Mouse (Mus musculus) urinary bladder, adult 2 months (tissue): ENCODE results near the gene Secisbp2. TPM values are rescaled to one million over a fixed set of nuclear protein-coding genes. Genes with fewer than 3 reads are reported as not detected.
"Not testable (repeated sequence)": the region's sequence is repeated elsewhere in the genome, so short reads cannot be mapped to it uniquely, and the experiment has no call there.

ENCODE experiments used
- DNase-seq: peaks from one replicate; pipeline ENCODE4 v3.0.0; 2022; ENCODE audit warnings: low spot score
- polyA plus RNA-seq: library from polyadenylated mRNA; depleted of rRNA; stranded (reverse); fragments of >200 nt; gene quantifications from 2 replicates; pipeline ENCODE4 v1.2.3, GENCODE M21; 2012; rRNA removed

The Secisbp2 gene
- 20.9 and 26.0 TPM in 2 replicates for polyA plus RNA-seq

- DNase-seq, result peak; percentile 96
Observed at GRCm38 (mm10) chr13:51651408-51652064, at the start of gene Secisbp2. Gene Secisbp2, plus strand, starts transcription at chr13:51651697.

GRCm38 (mm10) chr13:51602764-51603163, 48.7 kb upstream of the Secisbp2 start:
- DNase-seq, result no peak

DNA sequence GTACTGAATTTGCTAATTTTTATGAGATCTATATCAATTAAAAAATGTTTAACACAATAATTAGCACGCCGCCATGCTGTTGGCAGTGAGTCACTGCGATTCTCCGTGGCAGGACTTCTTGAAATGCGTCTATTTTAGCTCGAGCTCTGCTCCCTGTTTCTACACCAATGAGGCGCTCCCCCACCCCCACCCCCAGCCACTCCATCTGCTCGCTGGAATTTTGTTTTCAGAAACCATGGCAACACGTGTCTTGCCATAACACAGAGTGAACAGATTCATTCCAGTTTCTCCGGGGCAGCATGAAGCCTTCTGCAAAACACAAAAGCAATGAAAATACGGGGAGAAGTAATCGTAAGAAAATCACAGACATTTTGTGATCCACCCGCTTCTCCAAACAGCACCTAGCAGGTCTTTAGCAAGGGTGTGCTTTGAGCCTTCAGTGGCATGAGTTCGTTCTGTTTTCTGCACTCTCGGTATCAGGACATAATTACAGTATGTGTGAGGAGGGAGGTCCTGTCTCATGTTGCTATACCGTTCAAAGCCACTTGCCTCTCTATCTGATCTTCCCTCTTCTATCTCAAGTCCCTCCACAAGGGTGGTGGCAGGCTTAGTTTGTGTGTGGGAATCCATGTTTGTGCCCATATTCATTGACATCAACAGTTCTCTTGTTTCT, 48.1 kb upstream of the Secisbp2 start:
- DNase-seq, result no peak

- no peak for DNase-seq
Observed at GRCm38 (mm10) chr13:51603894-51604244, 47.6 kb upstream of the Secisbp2 start.

GRCm38 (mm10) chr13:51609231-51609630, 42.3 kb upstream of the Secisbp2 start:
- no peak for DNase-seq

GRCm38 (mm10) chr13:51611060-51611459, 40.4 kb upstream of the Secisbp2 start:
- no peak for DNase-seq

DNA sequence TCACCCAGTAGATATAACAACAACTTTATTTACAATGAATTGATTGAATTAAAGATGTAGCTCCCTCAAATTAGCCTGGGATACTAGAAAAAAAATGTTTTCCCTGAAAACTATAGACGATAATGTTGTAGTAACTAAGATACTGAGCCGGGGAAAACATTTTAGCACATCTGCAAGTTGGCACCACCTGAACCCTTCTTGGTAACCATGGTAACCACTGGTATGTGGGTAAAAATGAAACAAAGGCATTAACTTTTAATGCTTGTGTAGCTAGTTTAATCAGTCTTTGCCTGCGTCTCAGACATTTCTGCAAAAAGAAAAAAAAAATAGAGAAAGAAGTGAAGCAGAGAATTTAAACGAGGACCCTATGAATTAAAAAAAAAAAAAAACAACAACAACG, 40.0 kb upstream of the Secisbp2 start:
- no peak for DNase-seq

DNA sequence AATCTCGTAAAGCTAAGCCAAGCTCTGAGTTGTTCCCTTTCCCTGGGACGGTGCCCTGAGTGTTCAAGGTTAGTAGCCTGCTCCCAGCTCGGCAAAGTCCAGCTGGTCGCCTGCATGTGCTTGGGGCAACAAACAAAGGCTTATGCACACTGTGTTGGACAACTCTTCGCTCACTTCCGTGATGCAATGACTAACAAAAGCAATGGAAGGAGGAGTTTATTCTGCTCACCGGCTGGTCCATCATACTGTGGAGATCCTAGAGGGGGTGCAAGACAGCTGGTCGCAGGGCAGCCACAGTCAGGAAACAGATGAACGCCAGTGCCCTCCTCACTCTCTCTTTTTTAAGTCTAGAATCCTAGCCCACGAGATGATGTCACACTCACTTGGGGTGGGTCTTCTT, 35.7 kb upstream of the Secisbp2 start:
- no peak for DNase-seq

- DNase-seq, result no peak
Observed at GRCm38 (mm10) chr13:51616417-51617044, 35.0 kb upstream of the Secisbp2 start.

- no peak for DNase-seq
Observed at GRCm38 (mm10) chr13:51617306-51617705, 34.2 kb upstream of the Secisbp2 start.

DNA sequence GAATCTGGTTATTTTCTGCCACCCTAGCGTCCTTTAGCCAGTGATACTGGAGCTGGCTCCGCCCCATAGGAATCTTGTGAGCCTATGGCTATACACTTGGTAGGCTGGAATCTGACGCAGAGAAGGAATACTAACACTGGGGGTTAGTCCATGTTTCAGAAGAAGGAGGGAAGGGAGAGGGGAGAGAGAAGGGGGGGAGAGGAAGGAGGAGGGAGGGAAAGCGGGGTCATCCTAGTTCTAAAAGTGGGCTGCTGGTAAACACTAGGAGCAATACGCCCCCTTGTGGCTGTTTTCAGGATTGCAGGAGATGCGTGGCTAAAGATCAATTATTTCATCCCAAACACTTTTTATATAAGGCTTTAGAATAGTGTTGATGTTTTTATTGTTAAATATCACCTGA, 33.6 kb upstream of the Secisbp2 start:
- DNase-seq, result no peak

- no peak for DNase-seq
Observed at GRCm38 (mm10) chr13:51618602-51619001, 32.9 kb upstream of the Secisbp2 start.

DNA sequence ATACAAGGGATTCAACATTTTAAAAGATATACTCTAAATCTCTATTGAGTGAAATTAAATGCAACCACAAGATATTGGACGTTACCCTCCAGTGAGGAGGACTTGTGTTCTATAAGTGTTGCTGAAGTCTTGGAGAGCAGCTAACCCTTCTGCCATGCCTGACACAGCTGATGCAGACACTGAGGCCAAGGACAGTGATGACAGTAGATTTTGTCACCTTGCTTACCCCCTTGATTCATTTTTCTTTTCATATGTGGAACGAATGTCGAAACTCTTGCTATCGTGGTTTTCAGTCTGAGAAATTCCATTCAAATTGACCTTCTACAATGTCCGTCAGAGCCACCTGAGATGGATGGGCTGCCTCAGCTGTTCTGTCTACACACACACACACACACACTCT, 28.9 kb upstream of the Secisbp2 start:
- no peak for DNase-seq

GRCm38 (mm10) chr13:51623678-51624077, 27.8 kb upstream of the Secisbp2 start:
- no peak for DNase-seq

DNA sequence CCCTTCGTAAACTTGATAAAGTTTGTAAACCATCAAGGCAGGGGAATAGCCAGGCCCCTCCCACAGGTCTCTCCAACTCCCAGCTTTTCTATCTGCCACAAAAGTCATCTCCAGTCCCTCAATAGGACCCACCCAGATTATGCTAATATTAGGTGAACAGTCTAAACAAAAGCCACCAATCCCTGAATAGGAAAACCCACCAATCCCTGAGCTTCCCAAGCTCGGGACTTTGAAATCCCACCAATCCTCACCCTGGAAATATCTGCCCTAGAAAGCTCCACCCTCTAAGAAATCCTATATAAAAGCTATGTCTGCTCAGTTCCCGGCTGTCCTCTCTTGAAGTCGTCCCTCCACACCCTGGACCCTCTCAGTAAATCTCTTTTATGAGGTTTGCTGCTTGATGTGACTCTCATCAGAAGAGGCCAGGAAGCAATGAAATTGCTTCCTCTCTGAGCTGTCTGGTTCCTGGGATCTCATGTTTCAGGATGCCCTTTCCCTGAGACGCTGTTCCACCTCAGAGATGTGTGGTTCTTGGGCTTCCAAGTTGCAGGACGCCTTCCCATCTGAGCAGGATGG, 23.1 kb upstream of the Secisbp2 start:
- no peak for DNase-seq

GRCm38 (mm10) chr13:51631354-51631992, 20.0 kb upstream of the Secisbp2 start:
- no peak for DNase-seq

- no peak for DNase-seq
Observed at GRCm38 (mm10) chr13:51632560-51633218, 18.8 kb upstream of the Secisbp2 start.

DNA sequence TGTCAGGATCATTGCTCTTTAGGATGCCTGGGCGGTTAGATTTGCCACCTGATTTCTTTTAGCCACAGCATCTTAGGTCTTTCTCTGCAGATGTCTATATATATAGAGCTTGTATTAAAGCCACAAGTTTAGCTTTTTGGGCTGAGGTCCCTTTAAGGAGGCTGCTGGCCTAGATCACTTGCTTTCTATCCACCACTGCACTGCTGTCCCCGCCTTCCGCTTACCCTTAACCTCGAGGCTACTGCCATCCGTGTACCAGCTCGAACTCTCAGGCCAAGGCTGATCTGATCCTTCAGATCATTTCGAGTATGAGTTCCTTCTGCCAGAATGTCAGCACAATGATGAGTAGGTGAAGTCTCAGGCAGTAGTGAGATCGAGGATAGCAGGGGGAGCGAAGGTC, 16.1 kb upstream of the Secisbp2 start:
- DNase-seq, result not testable (repeated sequence)

- no peak for DNase-seq
Observed at GRCm38 (mm10) chr13:51638958-51639357, 12.5 kb upstream of the Secisbp2 start.

GRCm38 (mm10) chr13:51641424-51641823, 10.1 kb upstream of the Secisbp2 start:
- no peak for DNase-seq

GRCm38 (mm10) chr13:51642171-51642778, 9.2 kb upstream of the Secisbp2 start:
- no peak for DNase-seq
